Mouse (Mus musculus): ENCODE measurements at regions not wholly inside any gene's neighbourhood (a gene's known extent, or its start where the extent isn't known, plus 50 kb on each side); places are given as distances from the start of the nearest gene placed in this dataset.

DNA sequence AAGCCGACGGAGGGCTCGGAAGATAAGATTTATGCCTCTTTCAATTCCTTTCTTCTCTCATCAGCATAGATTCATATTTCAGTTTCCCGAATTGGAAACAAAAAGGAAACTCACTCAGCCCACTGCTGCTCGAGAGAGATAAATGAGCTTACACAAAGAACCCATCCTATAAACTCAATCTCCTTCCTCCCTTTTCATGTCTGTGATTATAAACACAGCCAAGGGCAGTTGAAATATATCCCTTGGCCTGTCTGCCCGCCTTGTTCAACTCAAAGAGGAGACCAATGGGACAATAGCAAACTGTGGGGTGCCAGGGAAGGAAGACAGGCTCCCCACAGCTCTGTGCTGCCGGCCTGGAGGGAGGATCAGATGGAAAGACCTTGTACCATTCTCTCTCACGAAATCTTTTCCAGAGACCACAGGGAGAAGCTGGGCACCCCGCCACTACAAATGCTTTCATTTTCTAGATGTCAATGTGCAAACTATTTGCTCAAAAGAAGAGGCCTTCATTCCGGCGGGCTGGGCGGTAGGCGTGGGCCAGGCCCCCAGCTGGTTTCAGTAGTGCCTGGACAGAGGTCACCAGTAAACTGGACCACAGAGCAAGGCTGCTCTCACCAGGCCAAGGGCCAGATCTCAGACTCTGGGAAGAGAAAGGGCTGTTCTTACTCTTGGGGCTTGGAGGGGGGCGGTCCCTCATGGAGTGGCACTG is 69.7 kb upstream of the Syt13 start:
- H3K27ac ChIP-seq (replicated peaks) = peak overlapping the region; percentile 60
- ATAC-seq (ENCODE audit: low FRiP score, low read depth) = 0 out of 2 replicates have a peak, but pooled peaks have one; percentile 23
- H3K27me3 ChIP-seq = peaks cover 36% of the 10 kb centered on the region
- WGBS = 19% methylated on average over 14 of the region's 14 CpGs
- H3K9ac ChIP-seq (replicated peaks) = no peak overlapping the region
- H3K9me3 ChIP-seq = no peaks in the 10 kb centered on the region
- H3K36me3 ChIP-seq = no peaks in the 10 kb centered on the region
- H3K4me3 ChIP-seq = no peak overlapping the region
- peaks cover 19% of the 10 kb centered on the region for H3K4me1 ChIP-seq
- H3K4me2 ChIP-seq (replicated peaks) = peak overlapping the region; percentile 4; the same call in 1 of the 2 replicates

DNA sequence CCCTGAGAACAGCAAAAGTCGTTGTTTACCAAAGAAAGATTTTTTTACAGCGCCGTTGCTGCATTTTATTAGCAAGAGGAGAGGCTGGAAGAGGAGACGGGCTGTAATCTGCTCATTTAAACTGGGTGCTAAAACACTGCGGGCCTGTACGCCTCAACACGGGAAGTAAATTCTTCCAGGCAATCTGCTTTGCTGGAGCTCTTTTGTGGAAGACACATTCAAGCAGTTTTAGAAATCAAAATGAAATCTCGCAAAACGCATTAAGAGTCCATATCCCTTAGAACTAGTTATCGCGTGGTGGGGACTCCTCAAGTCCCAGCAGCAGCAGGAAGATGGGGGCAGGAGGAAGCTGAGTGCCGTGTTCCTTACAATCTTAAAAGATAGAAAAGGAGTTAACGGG is 65.9 kb upstream of the Syt13 start:
- Histone ChIP-seq H3K4me3 (no peak overlapping the region), H3K4me2 (replicated peaks) (no peak overlapping the region), H3K36me3 (no peaks in the 10 kb centered on the region), H3K4me1 (peaks cover 22% of the 10 kb centered on the region), H3K9ac (replicated peaks) (no peak overlapping the region), H3K27me3 (peaks cover 21% of the 10 kb centered on the region), H3K27ac (replicated peaks) (0 out of 2 replicates have a peak overlapping the region, but pooled peaks have one; percentile 26), H3K9me3 (no peaks in the 10 kb centered on the region)
- no peak for ATAC-seq (ENCODE audit: low FRiP score, low read depth)
- WGBS = 62% methylated on average over 13 of the region's 13 CpGs

DNA sequence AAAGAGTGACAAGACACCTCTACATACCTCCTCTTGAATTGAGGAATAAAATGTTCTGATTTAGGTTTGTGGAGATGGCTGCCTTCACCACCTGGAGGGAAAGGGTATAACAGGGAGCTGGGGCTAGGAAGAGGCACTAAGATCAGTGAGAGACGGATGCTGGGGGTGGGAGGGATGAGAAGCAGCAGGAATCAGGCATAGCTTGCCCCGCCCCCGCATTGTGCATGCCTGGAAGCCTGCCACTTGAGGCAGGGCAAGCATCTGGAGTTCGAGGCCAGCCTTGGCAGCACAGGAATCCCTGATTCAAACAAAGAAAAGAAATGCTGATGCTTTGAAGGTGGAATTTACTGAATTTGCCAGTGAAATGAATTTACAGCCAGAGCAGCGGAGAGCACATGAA is 63.6 kb upstream of the Syt13 start:
- Histone ChIP-seq H3K4me3 (no peak overlapping the region), H3K4me2 (replicated peaks) (no peak overlapping the region), H3K4me1 (peaks cover 8% of the 10 kb centered on the region), H3K27me3 (peaks cover 15% of the 10 kb centered on the region), H3K9me3 (no peaks in the 10 kb centered on the region), H3K9ac (replicated peaks) (no peak overlapping the region), H3K27ac (replicated peaks) (no peak overlapping the region), H3K36me3 (no peaks in the 10 kb centered on the region)
- WGBS = 42% methylated on average over 5 of the region's 5 CpGs
- no peak for ATAC-seq (ENCODE audit: low FRiP score, low read depth)

DNA sequence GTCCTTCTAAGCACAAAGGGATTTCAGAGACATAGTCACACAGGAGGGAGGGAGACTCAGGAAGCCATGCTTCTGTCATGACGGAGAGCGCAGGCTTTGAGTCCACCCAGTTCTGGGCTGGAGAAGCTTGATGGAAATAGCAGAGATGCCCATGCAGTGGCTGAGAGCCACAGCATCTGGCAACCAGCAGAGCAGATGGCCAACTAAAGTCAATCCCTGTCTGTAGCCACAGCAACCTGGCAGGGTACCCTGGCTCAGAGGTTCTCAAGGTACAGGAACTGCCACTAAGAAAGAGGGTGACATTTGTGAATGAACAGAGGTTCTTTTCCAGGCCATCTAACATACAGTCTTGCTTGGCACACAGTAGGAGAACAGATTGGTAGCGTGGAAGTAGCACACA is 61.7 kb upstream of the Syt13 start:
- no peaks in the 10 kb centered on the region for H3K9me3 ChIP-seq
- H3K4me2 ChIP-seq (replicated peaks) = no peak overlapping the region
- H3K27ac ChIP-seq (replicated peaks) = no peak overlapping the region
- H3K4me3 ChIP-seq = no peak overlapping the region
- no peak for ATAC-seq (ENCODE audit: low FRiP score, low read depth)
- WGBS = 88% methylated on average over 3 of the region's 3 CpGs
- no peaks in the 10 kb centered on the region for H3K36me3 ChIP-seq
- peaks cover 17% of the 10 kb centered on the region for H3K4me1 ChIP-seq
- H3K9ac ChIP-seq (replicated peaks) = no peak overlapping the region
- peaks cover 9% of the 10 kb centered on the region; the same call in 1 of the 2 replicates for H3K27me3 ChIP-seq

DNA sequence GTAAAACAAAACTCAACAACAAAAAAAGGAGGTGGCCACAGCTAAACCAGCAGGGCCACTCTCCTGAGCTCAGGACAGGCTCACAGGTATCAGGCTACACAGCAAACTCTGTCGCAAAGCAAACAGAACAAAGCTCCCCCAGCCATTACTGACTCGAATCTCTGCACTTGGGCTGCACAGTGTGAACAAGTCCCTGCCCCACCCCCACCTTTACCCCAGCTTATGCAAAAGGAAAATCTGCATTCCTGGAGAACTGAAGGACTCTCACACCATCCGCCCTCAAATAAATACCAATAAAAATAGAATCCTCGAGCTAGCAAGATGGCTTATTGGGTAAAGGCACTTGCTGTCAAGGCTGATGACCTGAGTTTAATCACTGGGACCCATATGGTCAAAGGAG is 60.6 kb upstream of the Syt13 start:
- Histone ChIP-seq H3K4me3 (no peak overlapping the region), H3K27me3 (peaks cover 9% of the 10 kb centered on the region; the same call in 1 of the 2 replicates), H3K27ac (replicated peaks) (no peak overlapping the region), H3K4me1 (peaks cover 12% of the 10 kb centered on the region), H3K36me3 (no peaks in the 10 kb centered on the region), H3K4me2 (replicated peaks) (no peak overlapping the region), H3K9ac (replicated peaks) (no peak overlapping the region), H3K9me3 (no peaks in the 10 kb centered on the region)
- 61% methylated on average over 4 of the region's 4 CpGs for WGBS
- no peak for ATAC-seq (ENCODE audit: low FRiP score, low read depth)

DNA sequence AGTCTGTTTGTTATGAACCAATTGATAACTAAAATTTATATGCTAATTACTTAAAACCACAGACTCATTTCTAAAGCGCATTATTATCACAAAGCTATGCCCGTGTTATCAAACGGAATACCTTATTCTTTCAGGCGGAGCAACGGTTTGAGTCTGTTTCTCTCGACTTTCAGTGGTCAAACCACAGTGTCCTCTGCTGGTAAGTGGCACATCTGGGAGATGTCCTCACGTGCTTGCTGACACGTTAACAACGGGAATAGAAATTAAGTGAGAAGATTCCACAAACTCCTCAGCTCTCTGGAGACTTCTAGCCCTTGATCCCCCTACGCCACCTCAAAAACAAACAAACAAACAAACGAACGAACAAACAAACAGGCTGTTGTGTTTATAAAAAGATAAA is 58.9 kb upstream of the Syt13 start:
- H3K4me1 ChIP-seq = peaks cover 12% of the 10 kb centered on the region
- H3K36me3 ChIP-seq = no peaks in the 10 kb centered on the region
- ATAC-seq (ENCODE audit: low FRiP score, low read depth) = no peak
- H3K9ac ChIP-seq (replicated peaks) = no peak overlapping the region
- no peak overlapping the region for H3K27ac ChIP-seq (replicated peaks)
- H3K4me2 ChIP-seq (replicated peaks) = no peak overlapping the region
- no peak overlapping the region for H3K4me3 ChIP-seq
- 73% methylated on average over 12 of the region's 12 CpGs for WGBS
- no peaks in the 10 kb centered on the region for H3K9me3 ChIP-seq
- peaks cover 9% of the 10 kb centered on the region; the same call in 1 of the 2 replicates for H3K27me3 ChIP-seq

DNA sequence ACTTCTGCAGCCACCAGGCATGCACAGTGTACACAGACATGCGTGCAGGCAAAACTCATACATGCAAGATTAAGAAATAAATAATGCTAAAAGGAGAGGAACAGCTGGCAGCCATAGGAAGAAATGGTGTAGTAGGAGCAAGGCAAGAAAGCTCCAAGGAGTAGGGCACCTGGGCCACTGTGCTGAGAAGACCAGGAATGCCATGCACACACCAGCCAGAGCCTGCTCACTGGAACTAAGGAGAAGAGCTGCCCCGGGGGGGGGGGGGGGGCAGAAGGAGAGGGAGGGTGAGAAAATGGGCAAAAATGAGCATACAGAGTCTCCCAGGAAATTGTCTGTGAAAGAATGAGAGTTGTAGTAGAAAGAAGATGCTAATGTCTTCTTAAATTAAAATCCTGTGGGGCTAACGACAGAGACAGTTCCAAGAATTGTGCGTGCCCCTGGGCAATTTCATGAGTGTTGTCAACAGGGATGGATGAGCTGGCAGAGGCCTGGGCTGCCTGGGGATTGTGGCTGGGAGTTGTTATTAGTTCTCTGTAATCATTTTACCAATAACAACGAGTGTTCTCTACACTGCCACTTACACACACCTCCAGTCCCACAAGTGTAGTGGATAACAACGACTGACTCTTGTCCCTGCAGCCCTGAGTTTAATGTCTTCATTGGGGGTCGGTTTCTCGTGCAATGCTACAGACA is 54.2 kb upstream of the Syt13 start:
- no peaks in the 10 kb centered on the region; the same call in 1 of the 2 replicates for H3K27me3 ChIP-seq
- peaks cover 9% of the 10 kb centered on the region for H3K4me1 ChIP-seq
- no peaks in the 10 kb centered on the region for H3K36me3 ChIP-seq
- H3K4me2 ChIP-seq (replicated peaks) = no peak overlapping the region
- no peak for ATAC-seq (ENCODE audit: low FRiP score, low read depth)
- H3K27ac ChIP-seq (replicated peaks) = no peak overlapping the region
- no peak overlapping the region for H3K4me3 ChIP-seq
- 77% methylated on average over 8 of the region's 8 CpGs for WGBS
- peaks cover 8% of the 10 kb centered on the region; the same call in 1 of the 2 replicates for H3K9me3 ChIP-seq
- H3K9ac ChIP-seq (replicated peaks) = no peak overlapping the region

Data from midbrain, embryonic 12.5 days (tissue).